Mouse (Mus musculus): ENCODE results near the gene Cyp2d12. TPM values are rescaled to one million over a fixed set of nuclear protein-coding genes. Genes with fewer than 3 reads are reported as not detected.

The Cyp2d12 gene
- polyA plus RNA-seq, 1 experiment = not detected

DNA sequence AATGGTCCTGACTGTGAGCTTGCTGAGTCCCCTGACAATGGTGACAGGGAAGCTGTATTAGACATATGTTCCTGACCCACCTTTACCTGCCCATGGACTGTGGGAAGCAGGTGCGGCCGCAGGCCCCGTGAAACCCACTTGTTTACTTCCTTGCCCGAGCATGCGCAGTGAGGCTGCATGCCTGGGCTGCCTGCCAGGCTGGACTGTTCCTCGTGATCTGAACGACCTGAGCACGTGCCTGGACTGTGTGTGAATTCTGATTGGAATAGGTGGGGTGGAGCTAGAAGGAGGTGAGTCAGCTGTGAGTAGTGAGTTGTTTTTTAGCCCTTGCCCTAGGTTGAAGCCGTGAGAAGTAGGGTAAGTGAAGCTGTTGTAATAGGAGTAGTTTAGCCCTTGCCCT, 27.7 kb downstream of the Cyp2d12 start:
- no peak for DNase-seq (ENCODE audit: low read depth)
- no peak for TF ChIP-seq CTCF (IDR thresholded peaks at IDR 0.05; ENCODE audit: borderline replicate concordance, extremely low read depth, insufficient read depth, insufficient read length)
- TF ChIP-seq POLR2A (IDR thresholded peaks at IDR 0.05; ENCODE audit: borderline replicate concordance, extremely low read depth, insufficient read depth, insufficient read length, poor library complexity, severe bottlenecking) = no peak

Other genes with a start within 250 kb of the Cyp2d12 start
- gene Naga, start 216.1 kb upstream of the Cyp2d12 start, polyA plus RNA-seq (2012; rRNA removed) = 46.0 and 46.4 TPM in 2 replicates
- 1.3 and 1.9 TPM in 2 replicates for gene Pheta2, start 216.1 kb upstream of the Cyp2d12 start, polyA plus RNA-seq (2012; rRNA removed)
- 231 and 270 TPM in 2 replicates for gene Smdt1, start 216.1 kb upstream of the Cyp2d12 start, polyA plus RNA-seq (2012; rRNA removed)
- gene Ndufa6, start 200.8 kb upstream of the Cyp2d12 start, polyA plus RNA-seq (2012; rRNA removed) = 298 and 375 TPM in 2 replicates
- 5.4 and 5.8 TPM in 2 replicates for gene Cyp2d22, start 174.8 kb upstream of the Cyp2d12 start, polyA plus RNA-seq (2012; rRNA removed)
- not detected in 2 replicates for gene Cyp2d11, start 161.1 kb upstream of the Cyp2d12 start, polyA plus RNA-seq (2012; rRNA removed)
- gene Cyp2d10, start 147.9 kb upstream of the Cyp2d12 start, polyA plus RNA-seq (2012; rRNA removed) = not detected in 2 replicates
- gene Cyp2d9, start 121.6 kb upstream of the Cyp2d12 start, polyA plus RNA-seq (2012; rRNA removed) = not detected in 2 replicates
- gene Cyp2d34, start 65.9 kb downstream of the Cyp2d12 start, polyA plus RNA-seq (2012; rRNA removed) = not detected in 2 replicates
- gene Cyp2d40, start 209.1 kb downstream of the Cyp2d12 start, polyA plus RNA-seq (2012; rRNA removed) = 0.05 and 0.16 TPM in 2 replicates
- 0.12 and 0.16 TPM in 2 replicates for gene Cyp2d26, start 239.2 kb downstream of the Cyp2d12 start, polyA plus RNA-seq (2012; rRNA removed)

Data from brain, embryonic 14.5 days (tissue).